Mouse (Mus musculus) liver, embryonic 14.5 days (tissue): ENCODE data around the gene Evx2. TPM values are rescaled to one million over a fixed set of nuclear protein-coding genes. Genes with fewer than 3 reads are reported as not detected.

Experiments
- ATAC-seq: fragments of 200-750 bp; cut with Nextera tagmentation; 2 replicates; pipeline ENCODE4 v1.8.0; 2017; ENCODE audit warnings: moderate number of reproducible peaks, mild to moderate bottlenecking, moderate library complexity; ENCODE audit not compliant: insufficient read depth
- DNase-seq, 3 experiments: peaks; one replicate each; pipeline ENCODE4 v3.0.0-alpha.2; 2012 to 2013; ENCODE audit warnings: low read depth in 3 of 3, low spot score in 3 of 3
- H3K27ac ChIP-seq: fragments of 300-500 bp; sonication (generic); 2 replicates; pipeline ENCODE4 v1.5.1; 2014; ENCODE audit warnings: moderate library complexity, mild to moderate bottlenecking, control low read depth, inconsistent platforms
- H3K27me3 ChIP-seq: fragments of 300-500 bp; sonication (generic); 2 replicates; pipeline ENCODE4 v1.6.1; 2014; ENCODE audit warnings: mild to moderate bottlenecking, low read length, moderate library complexity; ENCODE audit not compliant: control insufficient read depth, insufficient read depth
- H3K36me3 ChIP-seq: fragments of 300-500 bp; sonication (generic); replicated peaks from 2 replicates; pipeline ENCODE4 v1.6.1; 2014; ENCODE audit warnings: low read depth; ENCODE audit not compliant: control insufficient read depth, insufficient read depth
- H3K4me1 ChIP-seq, 2 experiments: fragments of 200-500 bp in 1 of 2; fragments of 300-500 bp in 1 of 2; sonication (generic) in 1 of 2; replicated peaks; 2 replicates each; pipeline ENCODE4 v1.6.1; 2012 to 2014; ENCODE audit warnings: antibody characterized with exemption in 1 of 2, inconsistent platforms in 1 of 2, low read length in 1 of 2; ENCODE audit not compliant: control insufficient read depth in 2 of 2, insufficient read depth in 2 of 2
- H3K4me2 ChIP-seq: fragments of 300-500 bp; sonication (generic); 2 replicates; pipeline ENCODE4 v1.6.1; 2014; ENCODE audit warnings: low read depth, mild to moderate bottlenecking, control low read depth, moderate library complexity
- H3K4me3 ChIP-seq, 2 experiments: fragments of 200-500 bp in 1 of 2; fragments of 300-500 bp in 1 of 2; sonication (generic) in 1 of 2; 2 replicates each; pipeline ENCODE4 v1.5.1; 2012 to 2014; ENCODE audit warnings: low read depth in 2 of 2, low read length in 2 of 2, mild to moderate bottlenecking in 2 of 2, control low read depth in 1 of 2, inconsistent platforms in 1 of 2, moderate library complexity in 1 of 2; ENCODE audit not compliant: insufficient read depth in 1 of 2
- H3K9ac ChIP-seq: fragments of 300-500 bp; sonication (generic); replicated peaks from 2 replicates; pipeline ENCODE4 v1.6.1; 2014; ENCODE audit warnings: mild to moderate bottlenecking, control low read depth, moderate library complexity
- H3K9me3 ChIP-seq: fragments of 300-500 bp; sonication (generic); 2 replicates; pipeline ENCODE4 v1.6.1; 2016; ENCODE audit warnings: low read length, mixed read lengths; ENCODE audit not compliant: control insufficient read depth
- CTCF ChIP-seq: IDR thresholded peaks from 2 replicates; pipeline ENCODE4 v1.5.1; 2016; ENCODE audit warnings: antibody characterized with exemption, low read depth, control low read depth
- EP300 ChIP-seq: IDR thresholded peaks from 2 replicates; pipeline ENCODE4 v1.6.1; 2016; ENCODE audit warnings: antibody characterized with exemption, low read depth
- whole genome bisulfite sequencing: fragments of 180-500 bp; shearing (Covaris S2); extraction: QIAGEN DNeasy Blood & Tissue Kit; methylation state at CpG from one replicate; pipeline ENCODE4 v1.1.7; 2014; ENCODE audit not compliant: insufficient replicate concordance; 5-methylcytosine and 5-hydroxymethylcytosine counted together
- polyA plus RNA-seq, 2 experiments: library from polyadenylated mRNA; depleted of rRNA in 1 of 2; stranded (reverse) in 1 of 2; unstranded in 1 of 2; fragments of >200 nt; fragmentation: Nextera tagmentation in 1 of 2; extraction: Ambion mirVana in 1 of 2; gene quantifications; 2 replicates each; pipeline versions ENCODE4 v1.2.1 to v1.2.3; 2012 to 2014

The Evx2 gene
- polyA plus RNA-seq, 2 experiments = 0.02 TPM; not detected in 1

GRCm38 (mm10) chr2:74695383-74695782, 36.0 kb upstream of the Evx2 start:
- no peak overlapping the region for H3K9ac ChIP-seq
- H3K27me3 ChIP-seq = peaks cover 100% of the 10 kb centered on the region
- H3K4me2 ChIP-seq = no peak overlapping the region
- WGBS = 6% methylated on average over 1 of the region's 1 CpGs
- H3K27ac ChIP-seq = no peak overlapping the region
- H3K36me3 ChIP-seq = no peaks in the 10 kb centered on the region
- ATAC-seq (no peak), DNase-seq (no peak)
- no peak overlapping the region for H3K4me3 ChIP-seq
- no peaks in the 10 kb centered on the region for H3K9me3 ChIP-seq
- no peaks in the 10 kb centered on the region for H3K4me1 ChIP-seq
- TF ChIP-seq CTCF = no peak
- TF ChIP-seq EP300 = no peak

- Histone ChIP-seq H3K36me3 (no peaks in the 10 kb centered on the region), H3K9ac (no peak overlapping the region), H3K27ac (no peak overlapping the region), H3K4me1 (no peaks in the 10 kb centered on the region), H3K4me2 (no peak overlapping the region), H3K27me3 (peaks cover 100% of the 10 kb centered on the region), H3K9me3 (no peaks in the 10 kb centered on the region), H3K4me3 (no peak overlapping the region)
- no peak for ATAC-seq
- TF ChIP-seq EP300 (no peak), CTCF (peak; percentile 31; the same call in 1 of the 2 replicates)
- peak in 1 of 3 experiments; percentile 13 for DNase-seq
- WGBS = 3% methylated on average over 16 of the region's 16 CpGs
Observed at GRCm38 (mm10) chr2:74694066-74694465, 34.7 kb upstream of the Evx2 start.

GRCm38 (mm10) chr2:74693432-74693827, 34.1 kb upstream of the Evx2 start:
- Histone ChIP-seq H3K9ac (no peak overlapping the region), H3K4me1 (no peaks in the 10 kb centered on the region), H3K4me3 (no peak overlapping the region), H3K27ac (no peak overlapping the region), H3K9me3 (no peaks in the 10 kb centered on the region), H3K4me2 (no peak overlapping the region), H3K36me3 (no peaks in the 10 kb centered on the region), H3K27me3 (peaks cover 100% of the 10 kb centered on the region)
- ATAC-seq = no peak
- TF ChIP-seq CTCF (no peak), EP300 (no peak)
- DNase-seq = no peak
- WGBS = 10% methylated on average over 4 of the region's 4 CpGs

- Histone ChIP-seq H3K4me2 (no peak overlapping the region), H3K4me1 (no peaks in the 10 kb centered on the region), H3K27me3 (peaks cover 100% of the 10 kb centered on the region), H3K9me3 (no peaks in the 10 kb centered on the region), H3K9ac (no peak overlapping the region), H3K27ac (no peak overlapping the region), H3K4me3 (no peak overlapping the region), H3K36me3 (no peaks in the 10 kb centered on the region)
- no peak for ATAC-seq
- 2% methylated on average over 20 of the region's 20 CpGs for WGBS
- DNase-seq = no peak
- TF ChIP-seq EP300 (no peak), CTCF (no peak)
Observed at GRCm38 (mm10) chr2:74692808-74693431, 33.6 kb upstream of the Evx2 start.

- H3K27me3 ChIP-seq = peaks cover 100% of the 10 kb centered on the region
- TF ChIP-seq EP300 = no peak
- no peak for TF ChIP-seq CTCF
Observed at GRCm38 (mm10) chr2:74691995-74692807, 32.8 kb upstream of the Evx2 start.

More at GRCm38 (mm10) chr2:74691995-74692807, 32.8 kb upstream of the Evx2 start:
- Histone ChIP-seq H3K36me3 (no peaks in the 10 kb centered on the region), H3K4me1 (no peaks in the 10 kb centered on the region), H3K9me3 (no peaks in the 10 kb centered on the region), H3K27ac (no peak overlapping the region), H3K4me3 (no peak overlapping the region), H3K9ac (no peak overlapping the region), H3K4me2 (no peak overlapping the region)
- DNase-seq (no peak), ATAC-seq (no peak)
- WGBS = 4% methylated on average over 35 of the region's 35 CpGs
